Mouse (Mus musculus): ENCODE measurements around the gene Ccdc40. TPM values are rescaled to one million over a fixed set of nuclear protein-coding genes. Genes with fewer than 3 reads are reported as not detected.

Ccdc40 gene
- polyA plus RNA-seq (2014; fragmentation: Illumina TruSeq; extraction: RNeasy Lipid Tissue Mini Kit (QIAGEN cat#74804)) = 1.7 TPM

GRCm38 (mm10) chr11:119228091-119228781, at the start of gene Ccdc40, which contains the start of gene Tbc1d16:
Gene Ccdc40, plus strand, starts transcription at chr11:119228572.
Gene Tbc1d16, minus strand, starts transcription at chr11:119228499.

GRCm38 (mm10) chr11:119267768-119268556, 39.6 kb downstream of the Ccdc40 start, which contains the start of gene Gaa:
Gene Gaa, plus strand, starts transcription at chr11:119267887.

DNA sequence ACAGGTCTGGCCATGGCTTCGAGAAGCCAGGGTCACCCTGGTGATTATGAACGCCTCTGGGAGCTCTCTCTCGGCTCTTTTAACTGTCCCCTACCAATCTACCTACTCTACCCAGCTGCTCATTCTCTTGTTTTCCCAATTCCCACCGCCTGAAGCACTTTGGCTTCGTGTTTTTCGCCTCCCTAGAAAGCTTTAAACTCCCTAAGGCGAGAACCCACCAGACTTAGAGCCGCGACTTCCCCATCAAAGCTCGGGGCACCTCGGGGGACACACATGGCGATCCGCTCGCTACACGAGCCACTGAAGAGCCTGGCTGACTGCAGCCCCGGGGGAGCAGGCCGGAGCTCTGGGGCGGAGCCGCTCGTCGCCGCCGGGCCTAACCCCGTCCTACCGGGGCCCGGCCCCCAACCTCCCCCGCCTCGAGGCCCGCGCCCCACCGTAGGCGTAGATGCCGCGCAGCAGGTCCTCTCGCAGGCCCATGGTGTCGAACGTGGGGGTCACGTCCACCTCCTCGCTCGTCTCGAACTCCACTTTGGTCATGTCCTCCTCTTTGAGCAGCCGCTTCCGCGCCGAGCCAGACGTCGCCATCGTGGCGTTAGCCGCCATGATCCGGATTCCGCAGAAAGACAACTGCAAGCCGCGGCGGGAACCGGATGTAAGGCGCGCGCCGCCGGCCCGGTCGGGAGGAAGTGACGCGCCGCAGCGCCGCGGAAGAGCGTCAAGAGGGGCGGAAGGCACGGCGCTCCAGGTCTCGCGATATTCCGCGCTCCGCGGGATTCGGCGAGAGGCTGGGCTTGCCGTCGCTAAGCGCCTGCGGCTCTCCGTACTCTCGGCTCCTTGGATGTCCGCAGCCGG, 71.2 kb downstream of the Ccdc40 start, which contains the start of gene Eif4a3:
Eif4a3 (minus strand) TSS at position 699 of the 855 bp plus-strand sequence.

GRCm38 (mm10) chr11:119307658-119307867, 79.2 kb downstream of the Ccdc40 start, which contains the start of gene Card14:
Gene Card14, plus strand, starts transcription at chr11:119307768.

Other genes with a start within 250 kb of the Ccdc40 start
- gene Enpp7, start 240.4 kb upstream of the Ccdc40 start, polyA plus RNA-seq (2014; fragmentation: Illumina TruSeq; extraction: RNeasy Lipid Tissue Mini Kit (QIAGEN cat#74804)) = not detected
- 1.3 TPM for gene Cbx2, start 205.6 kb upstream of the Ccdc40 start, polyA plus RNA-seq (2014; fragmentation: Illumina TruSeq; extraction: RNeasy Lipid Tissue Mini Kit (QIAGEN cat#74804))
- gene Cbx8, start 187.6 kb upstream of the Ccdc40 start, polyA plus RNA-seq (2014; fragmentation: Illumina TruSeq; extraction: RNeasy Lipid Tissue Mini Kit (QIAGEN cat#74804)) = 1.3 TPM
- gene Cbx4, start 142.4 kb upstream of the Ccdc40 start, polyA plus RNA-seq (2014; fragmentation: Illumina TruSeq; extraction: RNeasy Lipid Tissue Mini Kit (QIAGEN cat#74804)) = 8.6 TPM
- gene Tbc1d16, start 73 bp upstream of the Ccdc40 start, polyA plus RNA-seq (2014; fragmentation: Illumina TruSeq; extraction: RNeasy Lipid Tissue Mini Kit (QIAGEN cat#74804)) = 3.1 TPM
- 0.46 TPM for gene Gaa, start 39.3 kb downstream of the Ccdc40 start, polyA plus RNA-seq (2014; fragmentation: Illumina TruSeq; extraction: RNeasy Lipid Tissue Mini Kit (QIAGEN cat#74804))
- 62.7 TPM for gene Eif4a3, start 71.5 kb downstream of the Ccdc40 start, polyA plus RNA-seq (2014; fragmentation: Illumina TruSeq; extraction: RNeasy Lipid Tissue Mini Kit (QIAGEN cat#74804))
- gene Card14, start 79.2 kb downstream of the Ccdc40 start, polyA plus RNA-seq (2014; fragmentation: Illumina TruSeq; extraction: RNeasy Lipid Tissue Mini Kit (QIAGEN cat#74804)) = not detected
- 3.2 TPM for gene Sgsh, start 127.0 kb downstream of the Ccdc40 start, polyA plus RNA-seq (2014; fragmentation: Illumina TruSeq; extraction: RNeasy Lipid Tissue Mini Kit (QIAGEN cat#74804))
- 2.9 TPM for gene Slc26a11, start 127.0 kb downstream of the Ccdc40 start, polyA plus RNA-seq (2014; fragmentation: Illumina TruSeq; extraction: RNeasy Lipid Tissue Mini Kit (QIAGEN cat#74804))
- 102 TPM for gene Rnf213, start 164.5 kb downstream of the Ccdc40 start, polyA plus RNA-seq (2014; fragmentation: Illumina TruSeq; extraction: RNeasy Lipid Tissue Mini Kit (QIAGEN cat#74804))

Data from ovary, adult 10 weeks (tissue).